Mouse (Mus musculus) midbrain, embryonic 11.5 days (tissue): Measurements from ENCODE around the gene 4921504E06Rik. TPM values are rescaled to one million over a fixed set of nuclear protein-coding genes. Genes with fewer than 3 reads are reported as not detected.
A peak's percentile ranks its signal among the peaks of the same experiment; 100 is the strongest.

Source experiments
- ATAC-seq: fragments of 200-750 bp; cut with Nextera tagmentation; 2 replicates; pipeline ENCODE4 v1.8.0; 2017; ENCODE audit warnings: moderate TSS enrichment, moderate library complexity; ENCODE audit not compliant: low FRiP score
- DNase-seq: peaks from one replicate; pipeline ENCODE4 v3.0.0; 2015; ENCODE audit warnings: low spot score; ENCODE audit errors: missing footprints
- H3K27ac ChIP-seq: fragments of 300-500 bp; sonication (generic); 2 replicates; pipeline ENCODE4 v1.5.1; 2014; ENCODE audit warnings: low read depth, low read length
- H3K27me3 ChIP-seq: fragments of 300-500 bp; sonication (generic); 2 replicates; pipeline ENCODE4 v1.6.1; 2014; ENCODE audit warnings: mild to moderate bottlenecking, low read length, moderate library complexity, mixed read lengths; ENCODE audit not compliant: control insufficient read depth, insufficient read depth
- H3K36me3 ChIP-seq: fragments of 300-500 bp; sonication (generic); 2 replicates; pipeline ENCODE4 v1.6.1; 2014; ENCODE audit warnings: mild to moderate bottlenecking, low read length, moderate library complexity, mixed read lengths; ENCODE audit not compliant: control insufficient read depth, insufficient read depth
- H3K4me1 ChIP-seq: fragments of 300-500 bp; sonication (generic); 2 replicates; pipeline ENCODE4 v1.6.1; 2014; ENCODE audit warnings: low read length; ENCODE audit not compliant: control insufficient read depth, insufficient read depth
- H3K4me2 ChIP-seq: fragments of 300-500 bp; sonication (generic); 2 replicates; pipeline ENCODE4 v1.6.1; 2014; ENCODE audit warnings: mild to moderate bottlenecking, moderate library complexity
- H3K4me3 ChIP-seq: fragments of 300-500 bp; sonication (generic); 2 replicates; pipeline ENCODE4 v1.5.1; 2014; ENCODE audit warnings: low read depth, low read length
- H3K9ac ChIP-seq: fragments of 300-500 bp; sonication (generic); 2 replicates; pipeline ENCODE4 v1.6.1; 2014; ENCODE audit warnings: low read length
- H3K9me3 ChIP-seq: fragments of 300-500 bp; sonication (generic); 2 replicates; pipeline ENCODE4 v1.6.1; 2016; ENCODE audit warnings: low read length; ENCODE audit not compliant: control insufficient read depth
- WGBS: fragments of 180-500 bp; shearing (Covaris S2); extraction: QIAGEN DNeasy Blood & Tissue Kit; methylation state at CpG from one replicate; pipeline ENCODE4 v1.1.7; 2014; 5-methylcytosine and 5-hydroxymethylcytosine counted together
- polyA plus RNA-seq: library from polyadenylated mRNA; unstranded; fragments of >200 nt; fragmentation: Nextera tagmentation; extraction: Ambion mirVana; gene quantifications from 2 replicates; pipeline ENCODE4 v1.2.1, GENCODE M21; 2014

Gene 4921504E06Rik
- polyA plus RNA-seq, 1 experiment from 2014 or later: not detected

GRCm38 (mm10) chr2:19520617-19521016, 33.1 kb downstream of the 4921504E06Rik start:
- Histone ChIP-seq H3K27ac (no peak overlapping the region), H3K9me3 (no peaks in the 10 kb centered on the region), H3K9ac (no peak overlapping the region), H3K4me1 (peaks cover 6% of the 10 kb centered on the region), H3K36me3 (no peaks in the 10 kb centered on the region), H3K27me3 (peaks cover 6% of the 10 kb centered on the region; the same call in 1 of the 2 replicates), H3K4me2 (no peak overlapping the region), H3K4me3 (no peak overlapping the region)
- ATAC-seq (peak; percentile 17; the same call in 1 of the 2 replicates), DNase-seq (no peak)
- 86% methylated on average over 2 of the region's 2 CpGs for WGBS

GRCm38 (mm10) chr2:19519768-19520167, 33.9 kb downstream of the 4921504E06Rik start:
- WGBS: 5% methylated on average over 7 of the region's 7 CpGs
- Histone ChIP-seq H3K4me1 (peaks cover 6% of the 10 kb centered on the region), H3K27ac (no peak overlapping the region), H3K4me2 (no peak overlapping the region), H3K9me3 (no peaks in the 10 kb centered on the region), H3K36me3 (no peaks in the 10 kb centered on the region), H3K27me3 (peaks cover 8% of the 10 kb centered on the region; the same call in 1 of the 2 replicates), H3K4me3 (no peak overlapping the region), H3K9ac (no peak overlapping the region)
- DNase-seq (peak; percentile 96), ATAC-seq (peak; percentile 87)

- WGBS: 30% methylated on average over 13 of the region's 13 CpGs
- H3K4me3 ChIP-seq: no peak overlapping the region
- DNase-seq: no peak
- H3K27ac ChIP-seq: no peak overlapping the region
- no peak overlapping the region for H3K9ac ChIP-seq
- no peaks in the 10 kb centered on the region for H3K9me3 ChIP-seq
- H3K27me3 ChIP-seq: peaks cover 16% of the 10 kb centered on the region; the same call in 1 of the 2 replicates
- H3K4me1 ChIP-seq: peaks cover 6% of the 10 kb centered on the region
- peak; percentile 67 for ATAC-seq
- peak overlapping the region; percentile 6; the same call in 1 of the 2 replicates for H3K4me2 ChIP-seq
- no peaks in the 10 kb centered on the region for H3K36me3 ChIP-seq
Observed at GRCm38 (mm10) chr2:19517952-19518351, 35.8 kb downstream of the 4921504E06Rik start.

- ATAC-seq (no peak), DNase-seq (no peak)
- Histone ChIP-seq H3K4me1 (peaks cover 2% of the 10 kb centered on the region; the same call in 1 of the 2 replicates), H3K9ac (no peak overlapping the region), H3K36me3 (no peaks in the 10 kb centered on the region), H3K4me2 (no peak overlapping the region), H3K9me3 (no peaks in the 10 kb centered on the region), H3K4me3 (no peak overlapping the region), H3K27ac (no peak overlapping the region), H3K27me3 (peaks cover 10% of the 10 kb centered on the region; the same call in 1 of the 2 replicates)
- WGBS: 60% methylated on average over 5 of the region's 5 CpGs
Observed at GRCm38 (mm10) chr2:19512381-19512780, 41.3 kb downstream of the 4921504E06Rik start.

- H3K4me1 ChIP-seq: no peaks in the 10 kb centered on the region
Observed at GRCm38 (mm10) chr2:19511032-19511431, 42.7 kb downstream of the 4921504E06Rik start.

GRCm38 (mm10) chr2:19505744-19506143, 48.0 kb downstream of the 4921504E06Rik start:
- Histone ChIP-seq H3K9me3 (no peaks in the 10 kb centered on the region), H3K9ac (no peak overlapping the region), H3K4me2 (no peak overlapping the region), H3K27ac (no peak overlapping the region), H3K36me3 (no peaks in the 10 kb centered on the region), H3K4me1 (no peaks in the 10 kb centered on the region), H3K4me3 (no peak overlapping the region), H3K27me3 (no peaks in the 10 kb centered on the region)
- no peak for ATAC-seq
- 97% methylated on average over 1 of the region's 1 CpGs for WGBS
- no peak for DNase-seq

More at GRCm38 (mm10) chr2:19511032-19511431, 42.7 kb downstream of the 4921504E06Rik start:
- Histone ChIP-seq H3K4me2 (no peak overlapping the region), H3K4me3 (no peak overlapping the region), H3K9me3 (no peaks in the 10 kb centered on the region), H3K27ac (no peak overlapping the region), H3K27me3 (peaks cover 10% of the 10 kb centered on the region; the same call in 1 of the 2 replicates), H3K36me3 (no peaks in the 10 kb centered on the region), H3K9ac (no peak overlapping the region)
- DNase-seq (no peak), ATAC-seq (no peak)
- WGBS: 59% methylated on average over 5 of the region's 5 CpGs

GRCm38 (mm10) chr2:19490262-19490661, 63.5 kb downstream of the 4921504E06Rik start:
- Histone ChIP-seq H3K9me3 (no peaks in the 10 kb centered on the region), H3K27me3 (no peaks in the 10 kb centered on the region), H3K4me1 (no peaks in the 10 kb centered on the region), H3K4me2 (no peak overlapping the region), H3K4me3 (no peak overlapping the region), H3K9ac (no peak overlapping the region), H3K27ac (no peak overlapping the region), H3K36me3 (no peaks in the 10 kb centered on the region)
- WGBS: 88% methylated on average over 3 of the region's 3 CpGs
- DNase-seq (no peak), ATAC-seq (no peak)

GRCm38 (mm10) chr2:19461940-19462339, 91.8 kb downstream of the 4921504E06Rik start:
- no peak for ATAC-seq
- Histone ChIP-seq H3K27ac (no peak overlapping the region), H3K4me2 (no peak overlapping the region), H3K4me1 (no peaks in the 10 kb centered on the region), H3K9ac (no peak overlapping the region), H3K9me3 (no peaks in the 10 kb centered on the region), H3K36me3 (no peaks in the 10 kb centered on the region), H3K27me3 (peaks cover 18% of the 10 kb centered on the region), H3K4me3 (no peak overlapping the region)
- WGBS: 41% methylated on average over 2 of the region's 2 CpGs
- no peak for DNase-seq

GRCm38 (mm10) chr2:19458785-19459184, 94.9 kb downstream of the 4921504E06Rik start:
- no peaks in the 10 kb centered on the region for H3K36me3 ChIP-seq
- H3K27me3 ChIP-seq: peaks cover 50% of the 10 kb centered on the region
- H3K4me2 ChIP-seq: no peak overlapping the region
- WGBS: 10% methylated on average over 2 of the region's 2 CpGs
- no peaks in the 10 kb centered on the region for H3K9me3 ChIP-seq
- ATAC-seq (no peak), DNase-seq (no peak)
- H3K4me3 ChIP-seq: no peak overlapping the region
- H3K4me1 ChIP-seq: no peaks in the 10 kb centered on the region
- H3K27ac ChIP-seq: no peak overlapping the region
- H3K9ac ChIP-seq: no peak overlapping the region
